Mouse (Mus musculus): Measurements from ENCODE around the gene Sirt7.

Gene Sirt7
- long read RNA-seq, experiment 1, transcript Sirt7-201 (10 exons, 1,727 nt), result major isoform, 26 of 72 reads
- long read RNA-seq, experiment 1, partial matches to known transcripts, result 13 of 72 reads
- long read RNA-seq, experiment 1, other reads (novel, unspliced or antisense), result 30 of 72 reads
- long read RNA-seq, experiment 2, transcript Sirt7-201 (10 exons, 1,727 nt), result major isoform, 37 of 78 reads
- long read RNA-seq, experiment 2, partial matches to known transcripts, result 9 of 78 reads
- long read RNA-seq, experiment 2, other reads (novel, unspliced or antisense), result 28 of 78 reads

- intact Hi-C loops (cut with DNase I), result loop anchor here (2.0 kb wide), 1 partner anchor 88 kb away; the partner anchor contains the start of genes Cenpx and Lrrc45
Measured at GRCm38 (mm10) chr11:120625152-120625775, at the start of gene Sirt7. Sirt7 (minus strand) TSS chr11:120625240.

GRCm38 (mm10) chr11:120673594-120674122 is 48.6 kb upstream of the Sirt7 start:
- intact Hi-C loops (cut with DNase I), result no loop called here

- intact Hi-C loops (cut with DNase I), result no loop called here
Measured at GRCm38 (mm10) chr11:120672687-120673593, 47.9 kb upstream of the Sirt7 start, which contains the start of gene Aspscr1. Aspscr1 (plus strand) TSS chr11:120672973.

DNA sequence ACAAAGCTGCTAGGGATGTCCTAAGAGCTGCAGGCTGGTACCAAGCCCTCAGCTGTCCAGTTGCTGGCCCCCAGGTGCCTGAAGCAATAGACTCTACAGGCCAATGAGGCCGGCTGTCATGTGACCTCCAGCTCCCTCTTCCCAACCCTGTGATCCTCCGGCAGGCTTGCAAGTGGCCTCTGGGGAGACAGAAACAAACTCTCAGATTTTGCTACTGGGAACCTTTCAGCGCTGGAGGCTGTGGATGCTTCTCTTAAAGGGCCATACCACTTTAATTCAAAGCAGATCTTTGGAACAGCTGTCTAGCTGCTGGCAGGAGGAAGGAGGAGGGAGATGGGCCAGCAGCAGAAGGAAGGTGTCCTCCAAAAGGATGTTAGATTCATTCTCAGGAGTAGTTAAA is 41.6 kb upstream of the Sirt7 start:
- intact Hi-C loops (cut with DNase I), result no loop called here

GRCm38 (mm10) chr11:120665406-120665805 is 40.4 kb upstream of the Sirt7 start:
- intact Hi-C loops (cut with DNase I), result no loop called here

- intact Hi-C loops (cut with DNase I), result no loop called here
Measured at GRCm38 (mm10) chr11:120663714-120664113, 38.7 kb upstream of the Sirt7 start.

- intact Hi-C loops (cut with DNase I), result no loop called here
Measured at GRCm38 (mm10) chr11:120662759-120663158, 37.7 kb upstream of the Sirt7 start.

GRCm38 (mm10) chr11:120661076-120661460 is 36.0 kb upstream of the Sirt7 start, which contains the start of gene Notum:
Notum (minus strand) TSS chr11:120661175.
- intact Hi-C loops (cut with DNase I), result no loop called here

DNA sequence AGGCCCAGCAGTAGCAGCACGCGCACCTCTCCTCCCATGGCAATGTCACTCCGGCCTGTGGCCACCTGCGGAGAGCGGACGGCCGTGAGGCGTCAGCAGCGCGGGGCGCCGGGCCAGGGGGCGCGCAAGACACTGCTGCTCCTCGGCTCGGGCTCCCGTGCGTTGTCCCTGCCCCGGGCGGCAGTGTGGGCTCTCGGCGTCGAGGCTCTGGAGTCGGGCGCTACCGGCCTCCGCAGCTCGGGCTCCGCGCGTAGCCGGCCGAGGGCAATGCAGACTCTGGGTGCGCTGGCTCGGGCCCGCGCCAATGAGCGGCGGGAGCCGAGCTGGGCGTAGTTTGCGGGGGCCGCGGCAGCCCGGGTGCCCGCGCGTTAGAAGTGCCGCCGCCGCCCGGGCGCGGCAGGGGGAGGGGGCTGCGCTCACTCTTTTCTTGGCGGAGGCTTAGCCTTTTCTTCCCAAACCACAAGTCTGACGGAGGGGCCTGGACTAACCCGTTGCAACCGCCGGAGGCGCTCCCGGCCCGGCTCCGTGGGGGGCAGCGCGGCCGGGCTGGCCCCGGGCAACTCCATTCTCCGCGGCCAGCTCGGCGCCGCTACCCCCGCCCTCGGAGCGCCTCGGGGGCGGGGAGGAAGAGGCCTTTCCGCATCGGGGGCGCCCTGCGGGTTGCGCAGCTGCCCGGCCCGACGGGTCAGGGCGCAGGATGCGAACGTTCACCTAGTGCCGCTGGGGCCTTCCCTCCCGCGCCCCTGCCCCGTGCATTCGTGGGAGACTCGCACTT is 35.4 kb upstream of the Sirt7 start:
- intact Hi-C loops (cut with DNase I), result no loop called here

- intact Hi-C loops (cut with DNase I), result loop anchor here (2.0 to 5.0 kb wide), 2 partner anchors 53 to 118 kb away; partner anchors contain the start of genes Cenpx and Lrrc45
Measured at GRCm38 (mm10) chr11:120659509-120660300, 34.7 kb upstream of the Sirt7 start.

DNA sequence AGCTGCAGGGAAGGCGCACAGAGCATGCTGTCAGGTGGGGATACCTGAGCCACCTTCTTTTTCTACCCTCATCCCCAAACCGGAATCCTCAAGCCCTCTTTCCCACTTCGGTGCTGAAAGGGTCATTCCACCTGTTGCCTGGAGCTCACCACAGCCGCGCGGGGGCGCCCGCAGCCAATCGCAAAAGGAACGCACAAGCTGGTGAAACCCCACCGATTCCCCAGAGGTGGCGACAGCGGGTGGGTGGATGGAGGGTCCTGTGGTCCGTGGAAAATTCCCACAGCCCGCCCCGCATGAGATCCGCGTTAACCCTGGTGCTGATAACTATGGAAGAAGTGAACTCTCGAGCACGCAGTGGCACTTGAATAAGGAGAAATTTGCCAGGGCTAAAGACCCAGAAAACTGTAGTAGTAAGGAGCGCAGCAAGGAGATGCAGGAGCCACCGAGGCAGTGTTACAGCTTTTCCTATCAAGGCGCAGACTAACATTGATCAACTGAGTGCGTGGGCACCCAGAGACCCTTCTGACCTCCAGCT is 33.9 kb upstream of the Sirt7 start:
- intact Hi-C loops (cut with DNase I), result loop anchor here (2.0 to 5.0 kb wide), 2 partner anchors 54 to 118 kb away; partner anchors contain the start of genes Cenpx and Lrrc45

- intact Hi-C loops (cut with DNase I), result loop anchor here (5.0 kb wide), 1 partner anchor 120 kb away; no protein-coding TSS in a partner anchor
Measured at GRCm38 (mm10) chr11:120657301-120657700, 32.3 kb upstream of the Sirt7 start.

GRCm38 (mm10) chr11:120654741-120655140 is 29.7 kb upstream of the Sirt7 start:
- intact Hi-C loops (cut with DNase I), result loop anchor here (5.0 kb wide), 1 partner anchor 123 kb away; no protein-coding TSS in a partner anchor

- intact Hi-C loops (cut with DNase I), result no loop called here
Measured at GRCm38 (mm10) chr11:120651872-120652271, 26.8 kb upstream of the Sirt7 start.

- intact Hi-C loops (cut with DNase I), result no loop called here
Measured at GRCm38 (mm10) chr11:120648001-120648476, 23.0 kb upstream of the Sirt7 start, which contains the start of gene Myadml2. Myadml2 (minus strand) TSS chr11:120648158.

- intact Hi-C loops (cut with DNase I), result no loop called here
Measured at GRCm38 (mm10) chr11:120647047-120647830, 22.2 kb upstream of the Sirt7 start.

DNA sequence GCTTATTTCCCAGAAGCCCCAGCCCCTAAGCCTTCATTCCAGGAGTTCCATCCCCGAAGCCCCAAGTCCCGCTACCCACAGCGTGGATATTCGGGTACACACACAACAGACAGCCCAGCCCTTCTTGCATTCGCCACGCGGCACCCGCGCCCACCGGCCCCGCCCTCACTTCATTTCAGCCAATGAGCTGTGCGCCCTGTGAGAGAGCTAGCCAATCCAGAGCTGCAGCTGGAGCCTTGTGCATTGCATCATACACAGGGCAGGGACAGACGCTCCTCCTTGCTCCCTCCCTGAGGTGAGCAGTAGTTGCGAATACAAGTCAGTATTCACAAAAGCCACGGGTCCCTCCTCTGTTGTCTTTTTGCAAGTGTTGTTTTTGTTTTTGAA is 18.6 kb upstream of the Sirt7 start, which contains the start of gene Pycr1:
Gene Pycr1 (minus strand): TSS at position 169 of the 387 bp plus-strand sequence.
- intact Hi-C loops (cut with DNase I), result no loop called here
